Mouse (Mus musculus) embryonic facial prominence, embryonic 15.5 days (tissue): ENCODE results near the gene Apobec2. TPM values are rescaled to one million over a fixed set of nuclear protein-coding genes. Genes with fewer than 3 reads are reported as not detected.
A peak's percentile ranks its signal among the peaks of the same experiment; 100 is the strongest.

Source experiments
- ATAC-seq: fragments of 200-750 bp; cut with Nextera tagmentation; 2 replicates; pipeline ENCODE4 v1.8.0; 2017; ENCODE audit warnings: low read depth, moderate TSS enrichment; ENCODE audit not compliant: insufficient number of reproducible peaks, low FRiP score, low TSS enrichment
- H3K27ac ChIP-seq: fragments of 300-500 bp; sonication (generic); replicated peaks from 2 replicates; pipeline ENCODE4 v1.5.1; 2015; ENCODE audit warnings: mild to moderate bottlenecking, inconsistent platforms
- H3K27me3 ChIP-seq: fragments of 300-500 bp; sonication (generic); 2 replicates; pipeline ENCODE4 v1.6.1; 2015; ENCODE audit warnings: inconsistent platforms
- H3K36me3 ChIP-seq: fragments of 300-500 bp; sonication (generic); 2 replicates; pipeline ENCODE4 v1.6.1; 2015; ENCODE audit warnings: mild to moderate bottlenecking, inconsistent platforms
- H3K4me1 ChIP-seq: fragments of 300-500 bp; sonication (generic); 2 replicates; pipeline ENCODE4 v1.6.1; 2015; ENCODE audit warnings: inconsistent platforms
- H3K4me2 ChIP-seq: fragments of 300-500 bp; sonication (generic); replicated peaks from 2 replicates; pipeline ENCODE4 v1.6.1; 2015; ENCODE audit warnings: mild to moderate bottlenecking, inconsistent platforms
- H3K4me3 ChIP-seq: fragments of 300-500 bp; sonication (generic); replicated peaks from 2 replicates; pipeline ENCODE4 v1.5.1; 2015; ENCODE audit warnings: mild to moderate bottlenecking, inconsistent platforms
- H3K9ac ChIP-seq: fragments of 300-500 bp; sonication (generic); 2 replicates; pipeline ENCODE4 v1.6.1; 2015; ENCODE audit warnings: inconsistent platforms
- H3K9me3 ChIP-seq: fragments of 300-500 bp; sonication (generic); replicated peaks from 2 replicates; pipeline ENCODE4 v1.6.1; 2016; ENCODE audit warnings: inconsistent platforms
- WGBS: fragments of 180-500 bp; shearing (Covaris S2); methylation state at CpG from one replicate; pipeline ENCODE4 v1.1.7; 2015; 5-methylcytosine and 5-hydroxymethylcytosine counted together
- polyA plus RNA-seq: library from polyadenylated mRNA; unstranded; fragments of >200 nt; fragmentation: Nextera tagmentation; extraction: Ambion mirVana; gene quantifications from 2 replicates; pipeline ENCODE4 v1.2.1, GENCODE M21; 2015

Apobec2 gene
- polyA plus RNA-seq, 1 experiment from 2014 or later, result 25.7 TPM

DNA sequence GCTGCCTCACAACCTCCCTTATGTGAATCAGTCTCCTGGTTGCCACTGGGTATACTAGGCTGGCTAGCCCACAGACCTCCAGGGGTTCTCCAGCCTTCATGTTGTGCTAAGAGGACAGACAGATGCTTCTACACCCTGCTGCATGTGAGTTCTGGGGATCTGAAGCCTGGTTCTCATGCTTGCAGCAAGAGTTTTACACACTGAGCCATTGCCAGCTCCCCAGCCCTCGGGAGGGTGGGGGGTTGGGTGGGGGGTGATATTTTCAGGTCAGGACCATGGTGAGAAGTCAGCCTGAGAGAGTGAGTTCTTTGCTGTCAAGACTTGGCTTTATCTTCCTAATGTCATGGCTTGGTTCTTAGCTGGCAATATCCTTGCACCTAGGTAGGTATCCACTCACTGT lies 13.9 kb downstream of the Apobec2 start:
- no peak for ATAC-seq
- H3K4me3 ChIP-seq, result no peak overlapping the region
- H3K27me3 ChIP-seq, result no peaks in the 10 kb centered on the region
- H3K4me2 ChIP-seq, result no peak overlapping the region
- 68% methylated on average over 1 of the region's 1 CpGs for WGBS
- peaks cover 33% of the 10 kb centered on the region for H3K36me3 ChIP-seq
- no peak overlapping the region for H3K27ac ChIP-seq
- H3K9me3 ChIP-seq, result no peaks in the 10 kb centered on the region
- no peaks in the 10 kb centered on the region for H3K4me1 ChIP-seq
- no peak overlapping the region for H3K9ac ChIP-seq

DNA sequence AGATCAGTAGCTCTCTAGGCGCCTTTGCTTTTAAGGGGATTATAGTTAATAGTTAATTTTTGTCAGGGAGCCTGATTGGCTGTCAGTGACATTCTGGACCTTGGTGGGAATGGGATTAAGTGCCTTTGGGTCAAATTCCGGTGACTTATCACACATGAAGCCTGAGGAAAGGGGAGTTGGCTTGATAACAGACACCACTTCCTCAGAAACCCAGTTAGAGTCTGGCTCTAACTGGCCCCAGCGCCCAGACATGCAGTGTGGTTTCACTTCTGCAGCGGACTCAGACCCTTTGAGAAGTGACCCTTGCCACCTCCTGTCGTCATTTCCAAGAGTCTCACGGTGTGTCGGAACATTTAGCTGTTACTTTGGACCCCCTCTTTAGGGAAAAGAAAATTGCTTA lies 14.6 kb downstream of the Apobec2 start:
- no peak overlapping the region for H3K27ac ChIP-seq
- H3K36me3 ChIP-seq, result peaks cover 37% of the 10 kb centered on the region
- H3K9ac ChIP-seq, result no peak overlapping the region
- no peak overlapping the region for H3K4me2 ChIP-seq
- no peaks in the 10 kb centered on the region for H3K4me1 ChIP-seq
- ATAC-seq, result no peak
- H3K9me3 ChIP-seq, result no peaks in the 10 kb centered on the region
- 73% methylated on average over 7 of the region's 7 CpGs for WGBS
- H3K27me3 ChIP-seq, result no peaks in the 10 kb centered on the region
- H3K4me3 ChIP-seq, result no peak overlapping the region

DNA sequence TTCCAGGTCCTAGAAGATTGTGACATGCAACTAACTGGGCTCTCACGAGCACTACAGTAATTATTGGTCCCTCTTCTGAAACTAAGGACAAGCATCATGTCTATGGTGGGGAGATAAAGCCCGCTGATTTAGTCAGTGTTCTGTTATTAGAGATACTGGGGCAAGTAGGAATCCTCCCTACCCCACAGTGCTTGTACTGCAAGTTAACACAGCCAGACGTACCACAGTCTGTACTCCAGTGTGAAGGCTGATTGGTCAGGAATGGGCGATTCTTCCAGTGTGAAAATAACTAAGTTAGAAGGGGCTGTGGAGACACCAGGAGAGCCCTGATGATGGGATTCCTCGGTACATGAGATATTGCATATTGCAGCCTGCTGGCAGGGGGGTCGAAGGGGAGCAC lies 15.2 kb downstream of the Apobec2 start:
- no peak overlapping the region for H3K4me2 ChIP-seq
- H3K9me3 ChIP-seq, result no peaks in the 10 kb centered on the region
- peaks cover 37% of the 10 kb centered on the region for H3K36me3 ChIP-seq
- WGBS, result 87% methylated on average over 6 of the region's 6 CpGs
- H3K4me3 ChIP-seq, result no peak overlapping the region
- H3K27me3 ChIP-seq, result no peaks in the 10 kb centered on the region
- ATAC-seq, result no peak
- no peak overlapping the region for H3K9ac ChIP-seq
- H3K27ac ChIP-seq, result no peak overlapping the region
- H3K4me1 ChIP-seq, result no peaks in the 10 kb centered on the region

DNA sequence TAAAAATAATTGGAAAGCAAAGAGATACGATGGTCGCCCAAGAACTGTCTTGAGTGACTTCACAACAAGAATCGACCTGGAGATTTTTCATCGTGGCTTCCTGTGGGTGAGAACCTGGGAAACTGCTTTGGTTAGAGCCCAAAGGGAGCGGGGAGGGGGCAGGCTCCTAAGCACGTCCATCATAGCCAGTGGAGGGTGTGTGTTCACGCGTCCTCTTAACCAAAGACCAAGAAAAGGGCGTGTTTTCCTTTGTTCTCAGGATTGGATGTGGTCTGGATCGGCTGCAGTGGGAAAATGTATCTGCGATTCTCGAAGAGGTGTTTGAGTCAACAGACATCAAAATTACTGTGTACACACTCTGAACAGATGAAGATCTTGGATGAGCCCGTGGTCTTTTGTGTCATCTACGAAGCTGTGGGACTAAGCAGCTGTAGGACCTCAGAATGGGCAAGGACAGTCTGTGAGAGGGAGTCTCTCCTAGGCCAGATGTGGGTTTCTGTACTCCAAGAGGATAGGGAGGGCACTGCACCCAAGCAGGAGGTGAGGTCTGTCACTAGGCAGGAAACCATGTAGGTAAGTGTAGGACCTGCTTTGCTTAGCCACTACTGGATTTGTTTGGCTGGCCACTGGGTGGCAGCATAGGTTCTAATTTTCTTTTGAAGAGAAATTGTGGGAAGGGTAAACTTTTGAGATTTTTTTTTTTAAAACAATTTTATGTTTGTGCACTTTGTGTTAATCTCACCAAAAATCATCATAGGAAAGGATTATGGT lies 16.1 kb downstream of the Apobec2 start:
- Histone ChIP-seq H3K9ac (no peak overlapping the region), H3K27me3 (no peaks in the 10 kb centered on the region), H3K27ac (no peak overlapping the region), H3K4me3 (no peak overlapping the region), H3K4me1 (peaks cover 6% of the 10 kb centered on the region; the same call in 1 of the 2 replicates), H3K36me3 (peaks cover 37% of the 10 kb centered on the region), H3K4me2 (no peak overlapping the region), H3K9me3 (no peaks in the 10 kb centered on the region)
- 86% methylated on average over 14 of the region's 14 CpGs for WGBS
- ATAC-seq, result no peak

DNA sequence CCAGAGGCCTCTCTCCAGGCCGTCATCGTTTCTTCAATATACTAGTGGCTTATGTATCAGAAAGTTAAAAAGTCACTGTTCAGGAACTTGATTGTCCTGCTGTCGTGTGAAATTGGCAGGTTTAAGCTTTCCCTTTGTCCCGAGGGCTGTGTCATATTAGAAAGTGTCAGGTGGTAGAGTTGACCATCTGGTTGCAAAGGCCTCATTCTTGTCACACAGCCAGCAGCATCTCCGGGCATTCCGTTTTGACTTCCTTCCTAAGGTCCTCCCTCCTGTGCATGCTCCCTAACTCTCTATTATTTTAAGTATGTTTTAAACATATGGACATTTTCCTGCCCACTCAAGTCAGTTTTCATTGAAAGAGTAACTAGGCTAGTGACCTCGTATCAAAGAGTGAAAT lies 16.7 kb downstream of the Apobec2 start:
- Histone ChIP-seq H3K9ac (no peak overlapping the region), H3K36me3 (peaks cover 37% of the 10 kb centered on the region), H3K4me3 (no peak overlapping the region), H3K4me1 (peaks cover 12% of the 10 kb centered on the region), H3K27me3 (no peaks in the 10 kb centered on the region), H3K4me2 (no peak overlapping the region), H3K27ac (no peak overlapping the region), H3K9me3 (no peaks in the 10 kb centered on the region)
- no peak for ATAC-seq
- 82% methylated on average over 7 of the region's 7 CpGs for WGBS

DNA sequence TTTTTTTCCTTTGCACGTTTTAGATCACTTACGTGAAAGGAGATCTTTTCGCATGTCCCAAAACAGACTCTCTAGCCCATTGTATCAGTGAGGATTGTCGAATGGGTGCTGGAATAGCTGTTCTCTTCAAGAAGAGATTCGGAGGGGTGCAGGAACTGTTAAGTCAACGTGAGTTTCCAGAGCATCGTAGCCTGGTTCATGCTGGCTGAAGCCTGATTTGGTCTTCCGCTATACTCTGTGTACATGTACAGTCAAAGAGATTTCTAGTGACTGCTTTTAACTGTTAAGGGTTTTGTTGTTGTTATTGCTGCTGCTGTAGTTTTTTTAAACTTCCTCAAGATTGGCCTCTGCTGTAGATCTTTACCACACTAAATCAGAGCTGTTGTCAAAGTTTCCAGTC lies 21.5 kb downstream of the Apobec2 start:
- peak overlapping the region; percentile 68 for H3K4me2 ChIP-seq
- H3K9ac ChIP-seq, result peak overlapping the region; percentile 81
- WGBS, result 39% methylated on average over 8 of the region's 8 CpGs
- peaks cover 24% of the 10 kb centered on the region for H3K36me3 ChIP-seq
- H3K27ac ChIP-seq, result peak overlapping the region; percentile 100
- H3K9me3 ChIP-seq, result no peaks in the 10 kb centered on the region
- H3K4me3 ChIP-seq, result peak overlapping the region; percentile 97
- no peak for ATAC-seq
- H3K27me3 ChIP-seq, result no peaks in the 10 kb centered on the region
- H3K4me1 ChIP-seq, result peaks cover 24% of the 10 kb centered on the region

DNA sequence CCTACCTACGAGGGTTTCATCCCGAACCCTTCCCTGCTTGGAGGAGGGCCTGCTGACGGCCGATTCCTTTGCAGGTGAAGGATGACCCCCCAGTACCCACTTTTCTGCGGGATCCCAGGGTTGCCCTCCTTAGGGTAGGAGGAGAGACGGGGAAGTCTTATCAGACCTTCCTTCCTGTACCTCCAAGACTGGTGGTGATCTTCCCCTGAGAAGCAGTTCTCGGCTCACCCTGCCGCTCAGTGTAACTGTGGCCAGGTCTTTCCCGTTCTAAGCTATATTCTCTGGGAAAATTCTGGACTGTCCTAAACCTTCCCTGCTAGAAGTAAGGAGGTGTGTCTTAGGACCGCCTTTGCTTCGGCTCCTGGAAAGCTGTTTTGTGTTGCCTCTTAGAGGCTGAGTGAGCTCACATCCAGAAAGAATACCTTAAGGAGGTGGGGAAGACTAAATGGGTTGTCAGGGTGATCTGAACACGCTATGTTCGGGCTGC lies 22.4 kb downstream of the Apobec2 start:
- Histone ChIP-seq H3K36me3 (peaks cover 17% of the 10 kb centered on the region), H3K27ac (peak overlapping the region; percentile 100), H3K9me3 (no peaks in the 10 kb centered on the region), H3K4me3 (peak overlapping the region; percentile 97), H3K9ac (peak overlapping the region; percentile 81), H3K4me1 (peaks cover 24% of the 10 kb centered on the region), H3K27me3 (no peaks in the 10 kb centered on the region), H3K4me2 (peak overlapping the region; percentile 68)
- WGBS, result under 1% methylated on average over 13 of the region's 13 CpGs
- ATAC-seq, result no peak; the same call in 1 of the 2 replicates

DNA sequence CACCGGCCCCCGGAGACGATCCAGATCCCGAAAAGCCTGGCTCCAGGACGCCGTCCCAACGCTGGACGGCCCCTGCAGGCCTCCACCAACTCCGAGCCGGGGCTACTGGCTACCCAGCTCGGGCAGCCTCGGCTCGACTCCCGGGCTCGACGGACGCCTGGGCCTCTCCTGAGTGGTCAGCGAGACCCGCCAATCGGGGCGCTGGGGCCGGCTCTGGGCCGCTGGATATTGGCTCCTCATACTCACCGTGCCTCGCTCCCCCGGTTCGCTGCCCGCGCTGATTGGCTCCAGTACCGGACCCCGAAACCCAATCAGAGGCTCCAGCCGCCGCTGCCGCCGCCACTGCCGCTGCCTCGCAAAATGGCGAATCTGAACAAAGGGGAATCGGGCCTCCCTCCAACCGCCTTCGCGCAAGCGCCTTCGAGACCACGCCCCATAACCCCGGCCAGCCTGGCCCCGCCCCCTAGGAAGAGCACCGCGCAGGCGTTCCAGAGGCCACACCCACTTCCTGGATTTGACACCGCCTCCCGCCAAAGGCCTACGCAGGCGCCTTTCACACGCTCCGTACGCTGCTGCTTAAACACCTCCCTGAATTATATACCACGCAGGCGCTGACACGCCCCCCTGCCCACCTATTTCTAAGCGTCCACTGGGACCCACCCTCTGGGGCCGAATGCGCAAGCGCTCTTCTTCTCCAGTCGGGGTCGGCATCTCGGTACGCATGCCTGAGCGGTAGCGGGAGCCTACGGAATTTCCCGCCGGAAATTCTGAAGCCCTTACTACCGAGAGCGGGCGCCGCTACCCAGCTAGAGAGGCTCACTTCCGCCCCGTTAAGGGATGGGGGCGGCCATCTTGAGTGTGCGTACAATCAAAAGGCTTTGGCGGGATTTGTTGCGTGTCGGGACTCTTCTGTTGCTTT lies 23.1 kb downstream of the Apobec2 start, which contains the start of the genes Nfya and Oard1:
TSS of gene Nfya (minus strand) at position 527 of the 919 bp plus-strand sequence.
TSS of gene Oard1 (plus strand) at position 635 of the 919 bp plus-strand sequence.
- Histone ChIP-seq H3K27ac (peak within 1 kb of the TSS; percentile 100), H3K9ac (peak within 1 kb of the TSS; percentile 99), H3K36me3 (peaks cover 10% of the 10 kb centered on the region), H3K27me3 (no peaks in the 10 kb centered on the region), H3K9me3 (no peaks in the 10 kb centered on the region), H3K4me3 (peak within 1 kb of the TSS; percentile 97), H3K4me1 (peaks cover 24% of the 10 kb centered on the region), H3K4me2 (peak within 1 kb of the TSS; percentile 68)
- peak; percentile 98 for ATAC-seq
- under 1% methylated on average over 84 of the region's 84 CpGs for WGBS

DNA sequence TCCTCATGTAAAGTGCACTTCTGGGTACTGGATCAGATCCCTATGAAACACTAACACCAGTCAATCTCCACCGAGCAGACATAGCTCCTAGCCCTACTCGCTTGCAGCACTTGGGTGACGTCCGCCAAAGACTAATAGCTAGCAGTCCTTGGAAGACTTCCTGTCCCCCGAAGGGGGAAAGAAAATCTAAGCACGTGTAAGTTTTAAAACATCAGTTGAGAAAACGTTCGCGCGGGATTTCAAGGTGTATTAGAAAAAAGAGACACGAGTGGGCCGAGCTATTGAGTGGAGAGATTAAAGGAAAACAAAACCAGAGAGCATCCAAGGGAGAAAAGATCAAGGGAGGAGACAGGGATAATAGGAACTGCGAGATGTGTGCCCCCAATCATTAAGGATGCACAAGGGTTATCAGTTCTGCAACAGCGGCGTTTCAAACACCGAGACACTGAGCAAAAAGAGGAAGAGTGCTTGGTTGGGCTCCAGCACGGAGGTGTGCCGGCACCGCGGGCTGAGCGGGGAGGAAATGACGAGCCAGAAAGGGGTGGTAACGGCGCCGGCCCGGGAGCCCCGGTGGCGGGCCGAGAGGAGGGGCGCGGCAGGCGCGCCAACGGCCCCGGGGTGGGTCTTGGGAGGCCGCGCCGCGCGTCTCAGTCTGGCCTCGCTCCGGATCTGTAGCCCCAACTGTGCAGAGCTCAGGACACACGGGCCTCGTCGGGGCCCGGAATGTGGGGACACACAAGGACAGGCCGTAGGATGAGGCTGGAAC lies 24.0 kb downstream of the Apobec2 start:
- Histone ChIP-seq H3K4me3 (peak overlapping the region; percentile 97), H3K27ac (peak overlapping the region; percentile 100), H3K9me3 (no peaks in the 10 kb centered on the region), H3K9ac (peak overlapping the region; percentile 99), H3K36me3 (peaks cover 3% of the 10 kb centered on the region; the same call in 1 of the 2 replicates), H3K4me1 (peaks cover 24% of the 10 kb centered on the region), H3K27me3 (no peaks in the 10 kb centered on the region), H3K4me2 (peak overlapping the region; percentile 64)
- WGBS, result under 1% methylated on average over 47 of the region's 47 CpGs
- peak; percentile 9 for ATAC-seq

DNA sequence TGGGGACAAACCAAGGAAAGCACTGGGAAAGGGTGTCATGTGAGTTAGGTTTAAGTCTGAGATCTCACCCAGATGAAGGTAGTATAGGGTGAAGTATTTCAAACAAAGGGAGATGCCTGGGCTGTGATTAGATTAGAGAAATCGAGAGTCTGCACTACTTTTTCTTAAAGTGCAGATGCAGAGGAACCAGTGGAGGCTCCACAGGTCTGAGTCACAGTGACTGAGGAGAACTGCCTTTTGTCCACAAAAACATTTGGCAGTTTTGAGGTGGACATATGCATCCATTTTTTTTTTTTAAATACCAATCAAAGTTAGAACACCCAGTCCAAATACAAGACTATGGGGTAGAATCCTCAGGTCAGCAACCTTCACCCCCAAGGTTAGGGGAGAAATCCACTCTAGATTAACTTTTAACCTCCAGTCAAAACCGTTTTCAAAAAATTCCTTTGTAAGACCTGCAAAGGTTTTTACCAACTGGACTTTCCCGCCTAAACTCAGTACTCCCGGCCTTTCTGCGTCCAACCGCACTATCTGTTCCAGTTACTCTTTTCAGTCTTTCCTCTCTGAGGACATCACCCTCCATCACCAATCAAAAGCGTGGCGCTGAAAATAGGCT lies 24.7 kb downstream of the Apobec2 start:
- H3K4me1 ChIP-seq, result peaks cover 24% of the 10 kb centered on the region
- H3K4me2 ChIP-seq, result peak overlapping the region; percentile 64
- WGBS, result 5% methylated on average over 8 of the region's 8 CpGs
- no peaks in the 10 kb centered on the region; the same call in 1 of the 2 replicates for H3K36me3 ChIP-seq
- H3K9me3 ChIP-seq, result no peaks in the 10 kb centered on the region
- H3K27ac ChIP-seq, result peak overlapping the region; percentile 100
- H3K9ac ChIP-seq, result peak overlapping the region; percentile 99
- ATAC-seq, result no peak
- H3K4me3 ChIP-seq, result peak overlapping the region; percentile 97
- H3K27me3 ChIP-seq, result no peaks in the 10 kb centered on the region
